Mouse (Mus musculus) testis, adult 2 months (tissue): ENCODE data around the gene B4galnt3. TPM values are rescaled to one million over a fixed set of nuclear protein-coding genes. Genes with fewer than 3 reads are reported as not detected.
"Not testable (repeated sequence)": the region's sequence is repeated elsewhere in the genome, so short reads cannot be mapped to it uniquely, and the experiment has no call there.

Source experiments
- H3K27ac ChIP-seq: fragments of 200-500 bp; 2 replicates; pipeline ENCODE4 v1.5.1; 2012; ENCODE audit warnings: low read depth, low read length; ENCODE audit not compliant: control insufficient read depth, insufficient read depth
- H3K27me3 ChIP-seq: fragments of 200-500 bp; 2 replicates; pipeline ENCODE4 v1.6.1; 2012; ENCODE audit warnings: mild to moderate bottlenecking, low read length, moderate library complexity; ENCODE audit not compliant: control insufficient read depth, insufficient read depth
- H3K36me3 ChIP-seq: fragments of 200-500 bp; 2 replicates; pipeline ENCODE4 v1.6.1; 2012; ENCODE audit warnings: mild to moderate bottlenecking, low read length; ENCODE audit not compliant: control insufficient read depth, insufficient read depth
- H3K4me1 ChIP-seq: fragments of 200-500 bp; 2 replicates; pipeline ENCODE4 v1.6.1; 2012; ENCODE audit warnings: low read length; ENCODE audit not compliant: control insufficient read depth, insufficient read depth
- H3K4me3 ChIP-seq: fragments of 200-500 bp; 2 replicates; pipeline ENCODE4 v1.5.1; 2012; ENCODE audit warnings: low read depth, mild to moderate bottlenecking, low read length, moderate library complexity, mixed read lengths; ENCODE audit not compliant: control insufficient read depth
- CTCF ChIP-seq: fragments of 200-500 bp; IDR thresholded peaks from 2 replicates; pipeline ENCODE4 v1.5.1; 2012; ENCODE audit warnings: low read depth, mild to moderate bottlenecking, inconsistent platforms, low read length, moderate library complexity; ENCODE audit not compliant: control insufficient read depth, insufficient read depth, insufficient replicate concordance
- POLR2A ChIP-seq: fragments of 200-500 bp; IDR thresholded peaks from 2 replicates; pipeline ENCODE4 v1.6.1; 2012; ENCODE audit warnings: low read depth, mild to moderate bottlenecking, inconsistent platforms, low read length, moderate library complexity; ENCODE audit not compliant: control insufficient read depth
- polyA plus RNA-seq: library from polyadenylated mRNA; depleted of rRNA; stranded (reverse); fragments of >200 nt; gene quantifications from 2 replicates; pipeline ENCODE4 v1.2.3, GENCODE M21; 2012

Gene B4galnt3
- polyA plus RNA-seq, 1 experiment, result 8.2 TPM

- Histone ChIP-seq H3K27ac (no peak overlapping the region), H3K36me3 (no peaks in the 10 kb centered on the region), H3K4me1 (no peaks in the 10 kb centered on the region), H3K27me3 (no peaks in the 10 kb centered on the region), H3K4me3 (no peak overlapping the region)
- TF ChIP-seq CTCF (no peak), POLR2A (no peak)
Measured at GRCm38 (mm10) chr6:120312443-120312842, 18.1 kb upstream of the B4galnt3 start.

GRCm38 (mm10) chr6:120309787-120310186 is 15.4 kb upstream of the B4galnt3 start:
- Histone ChIP-seq H3K4me3 (no peak overlapping the region), H3K27me3 (no peaks in the 10 kb centered on the region), H3K4me1 (no peaks in the 10 kb centered on the region), H3K36me3 (no peaks in the 10 kb centered on the region), H3K27ac (no peak overlapping the region)
- TF ChIP-seq POLR2A (no peak), CTCF (no peak)

GRCm38 (mm10) chr6:120309338-120309737 is 15.0 kb upstream of the B4galnt3 start:
- no peak for TF ChIP-seq CTCF
- TF ChIP-seq POLR2A, result no peak
- Histone ChIP-seq H3K4me1 (no peaks in the 10 kb centered on the region), H3K27ac (no peak overlapping the region), H3K27me3 (no peaks in the 10 kb centered on the region), H3K4me3 (no peak overlapping the region), H3K36me3 (no peaks in the 10 kb centered on the region)

- Histone ChIP-seq H3K27ac (no peak overlapping the region), H3K4me1 (peaks cover 3% of the 10 kb centered on the region; the same call in 1 of the 2 replicates), H3K4me3 (no peak overlapping the region), H3K27me3 (no peaks in the 10 kb centered on the region), H3K36me3 (no peaks in the 10 kb centered on the region)
- TF ChIP-seq POLR2A (no peak), CTCF (no peak)
Measured at GRCm38 (mm10) chr6:120306859-120307594, 12.7 kb upstream of the B4galnt3 start.

- no peak for TF ChIP-seq POLR2A
- no peak for TF ChIP-seq CTCF
- no peak overlapping the region for H3K4me3 ChIP-seq
- H3K36me3 ChIP-seq, result no peaks in the 10 kb centered on the region
- no peak overlapping the region for H3K27ac ChIP-seq
- peaks cover 3% of the 10 kb centered on the region; the same call in 1 of the 2 replicates for H3K4me1 ChIP-seq
- no peaks in the 10 kb centered on the region for H3K27me3 ChIP-seq
Measured at GRCm38 (mm10) chr6:120302755-120303316, 8.5 kb upstream of the B4galnt3 start.

- peaks cover 3% of the 10 kb centered on the region; the same call in 1 of the 2 replicates for H3K4me1 ChIP-seq
- H3K27me3 ChIP-seq, result no peaks in the 10 kb centered on the region
- peak; percentile 44; the same call in 1 of the 2 replicates for TF ChIP-seq CTCF
- no peak for TF ChIP-seq POLR2A
- no peak overlapping the region for H3K27ac ChIP-seq
- H3K36me3 ChIP-seq, result no peaks in the 10 kb centered on the region
- no peak overlapping the region for H3K4me3 ChIP-seq
Measured at GRCm38 (mm10) chr6:120301137-120301536, 6.8 kb upstream of the B4galnt3 start.

GRCm38 (mm10) chr6:120296589-120296988 is 2.2 kb upstream of the B4galnt3 start:
- H3K27me3 ChIP-seq, H3K36me3 ChIP-seq: not testable (repeated sequence)

More at GRCm38 (mm10) chr6:120296589-120296988, 2.2 kb upstream of the B4galnt3 start:
- not testable (repeated sequence) for H3K4me3 ChIP-seq, H3K4me1 ChIP-seq, H3K27ac ChIP-seq
